Mouse (Mus musculus): ENCODE measurements around the gene Sdhc. TPM values are rescaled to one million over a fixed set of nuclear protein-coding genes. Genes with fewer than 3 reads are reported as not detected.

Gene Sdhc
- total and polyA plus RNA-seq, 2 experiments from 2014 or later, result 754 to 891 TPM

DNA sequence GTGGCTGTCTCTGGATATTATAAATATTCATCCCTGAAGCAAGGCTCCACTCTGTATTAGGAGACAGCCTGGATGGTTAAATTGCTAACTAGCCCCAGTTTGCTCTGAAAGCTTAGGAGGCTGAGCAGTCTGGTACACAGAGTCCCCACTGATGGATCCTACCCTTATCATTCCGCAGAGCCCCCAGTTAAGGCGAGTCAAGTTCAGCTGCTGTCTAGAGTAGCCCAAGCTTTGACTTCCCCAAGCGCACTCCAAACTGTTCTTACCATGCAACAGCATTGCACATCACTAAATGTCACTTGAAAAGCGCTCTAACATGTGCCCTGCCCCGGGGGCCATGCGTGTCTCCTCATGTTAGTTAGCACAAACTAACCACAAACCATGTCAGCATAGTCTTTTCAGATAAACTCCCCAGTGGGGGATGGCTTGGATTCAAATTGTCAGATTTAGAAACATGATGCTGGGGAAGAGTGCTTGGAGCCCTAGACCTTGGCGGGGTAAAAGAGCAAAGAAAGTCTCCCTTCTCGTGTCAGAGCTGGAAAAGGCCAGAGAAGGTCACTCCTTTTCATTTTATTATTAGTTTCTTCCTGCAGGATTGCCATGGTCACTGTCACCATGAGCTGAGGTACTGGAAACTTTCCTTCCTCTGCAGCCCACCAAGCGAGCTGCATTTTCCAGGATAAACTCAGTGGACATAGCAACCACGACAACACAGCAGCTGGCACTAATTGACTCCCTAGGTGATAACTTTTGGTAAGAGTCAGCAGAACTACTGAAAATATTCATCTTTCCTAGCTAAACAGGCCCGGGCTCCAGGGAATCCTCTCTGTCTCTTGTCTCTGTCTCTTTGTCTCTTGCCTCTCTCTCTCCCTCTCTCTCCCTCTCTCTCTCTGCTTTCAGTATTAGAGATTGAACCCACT is 43.8 kb upstream of the Sdhc start:
- H3K4me3 ChIP-seq (ENCODE audit: low read depth, low read length), result peak overlapping the region; percentile 64
- H3K4me2 ChIP-seq (ENCODE audit: low read depth, low read length), result peak overlapping the region; percentile 70
- peak overlapping the region; percentile 5; the same call in 1 of the 2 replicates for H3K9ac ChIP-seq (replicated peaks; ENCODE audit: low read depth, low read length)
- no peaks in the 10 kb centered on the region for H3K36me3 ChIP-seq (replicated peaks; ENCODE audit: control insufficient read depth, insufficient read depth, low read length)
- H3K27me3 ChIP-seq (ENCODE audit: control insufficient read depth, insufficient read depth, low read length), result no peaks in the 10 kb centered on the region
- ATAC-seq (ENCODE audit: insufficient read depth, low read depth) (no peak), DNase-seq (ENCODE audit: low spot score) (no peak)
- H3K4me1 ChIP-seq (ENCODE audit: control insufficient read depth, insufficient read depth), result peaks cover 33% of the 10 kb centered on the region
- H3K9me3 ChIP-seq (replicated peaks; ENCODE audit: control insufficient read depth, low read length), result no peaks in the 10 kb centered on the region
- peak overlapping the region; percentile 47 for H3K27ac ChIP-seq (ENCODE audit: low read depth)
- WGBS, result 44% methylated on average over 11 of the region's 11 CpGs
- TF ChIP-seq CTCF (IDR thresholded peaks at IDR 0.05; ENCODE audit: low read depth) (no peak), EP300 (IDR thresholded peaks at IDR 0.05; ENCODE audit: low read depth) (no peak)

DNA sequence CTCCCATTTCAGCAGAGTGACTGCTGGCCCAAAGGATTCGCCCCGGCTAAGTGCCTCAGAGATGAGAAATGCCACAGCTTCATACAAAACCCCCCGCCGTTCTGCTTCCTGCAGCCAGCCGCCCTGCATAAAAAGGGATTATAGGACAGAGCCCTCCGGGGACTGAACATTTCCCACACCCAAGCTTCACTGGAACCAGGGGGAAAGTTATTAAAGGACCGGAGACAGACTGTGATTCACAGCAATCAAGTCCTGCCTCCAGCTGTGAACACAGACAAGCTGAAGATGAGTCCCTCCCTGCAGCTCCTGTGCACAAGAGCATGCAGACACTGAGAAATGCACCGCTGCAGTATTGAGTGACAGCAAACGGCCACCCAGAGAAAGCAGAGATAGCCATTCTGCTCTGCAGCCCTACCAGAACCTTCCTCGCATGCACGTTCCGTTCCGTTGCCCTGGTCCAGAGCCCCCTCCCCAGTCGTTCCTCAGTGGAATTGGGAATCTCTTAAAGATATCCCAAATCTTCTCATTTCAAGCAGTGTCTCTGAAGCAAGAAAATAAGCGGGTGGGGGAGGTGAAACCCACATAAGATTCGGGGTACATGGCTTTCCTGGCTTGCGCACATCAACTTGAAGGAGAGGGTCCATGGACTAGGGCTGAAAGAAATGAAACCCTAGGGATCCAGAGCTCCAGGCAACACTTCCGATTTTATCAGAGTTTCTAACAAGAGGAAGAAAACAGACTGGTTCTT is 42.9 kb upstream of the Sdhc start:
- Histone ChIP-seq H3K4me3 (ENCODE audit: low read depth, low read length) (peak overlapping the region; percentile 20), H3K27ac (ENCODE audit: low read depth) (peak overlapping the region; percentile 47), H3K9me3 (replicated peaks; ENCODE audit: control insufficient read depth, low read length) (no peaks in the 10 kb centered on the region), H3K4me2 (ENCODE audit: low read depth, low read length) (peak overlapping the region; percentile 70), H3K4me1 (ENCODE audit: control insufficient read depth, insufficient read depth) (peaks cover 40% of the 10 kb centered on the region), H3K9ac (replicated peaks; ENCODE audit: low read depth, low read length) (peak overlapping the region; percentile 53), H3K36me3 (replicated peaks; ENCODE audit: control insufficient read depth, insufficient read depth, low read length) (no peaks in the 10 kb centered on the region), H3K27me3 (ENCODE audit: control insufficient read depth, insufficient read depth, low read length) (no peaks in the 10 kb centered on the region)
- no peak for TF ChIP-seq EP300 (IDR thresholded peaks at IDR 0.05; ENCODE audit: low read depth)
- TF ChIP-seq CTCF (IDR thresholded peaks at IDR 0.05; ENCODE audit: low read depth), result no peak
- DNase-seq (ENCODE audit: low spot score), result no peak
- no peak for ATAC-seq (ENCODE audit: insufficient read depth, low read depth)
- 17% methylated on average over 18 of the region's 18 CpGs for whole genome bisulfite sequencing

DNA sequence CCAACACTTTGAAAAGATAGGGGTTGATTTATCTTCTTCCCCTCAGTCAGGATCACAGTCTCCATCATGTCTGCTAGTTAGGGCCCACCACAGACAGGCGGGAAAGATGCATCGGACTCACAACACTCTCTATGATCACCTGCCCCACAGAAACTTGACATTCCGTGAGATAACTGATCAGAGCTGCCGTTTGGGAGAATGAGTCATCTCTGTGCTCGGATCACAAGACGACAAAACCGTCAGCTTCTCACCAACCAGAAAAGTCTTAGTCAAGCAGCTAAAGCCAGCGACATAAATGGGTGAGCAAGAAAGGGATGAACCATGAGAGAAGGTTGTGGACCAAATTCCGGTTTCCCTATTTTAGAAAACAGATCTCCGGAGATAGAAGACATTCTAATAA is 41.9 kb upstream of the Sdhc start:
- no peaks in the 10 kb centered on the region for H3K36me3 ChIP-seq (replicated peaks; ENCODE audit: control insufficient read depth, insufficient read depth, low read length)
- no peak for TF ChIP-seq EP300 (IDR thresholded peaks at IDR 0.05; ENCODE audit: low read depth)
- no peak for TF ChIP-seq CTCF (IDR thresholded peaks at IDR 0.05; ENCODE audit: low read depth)
- peaks cover 45% of the 10 kb centered on the region for H3K4me1 ChIP-seq (ENCODE audit: control insufficient read depth, insufficient read depth)
- no peak for DNase-seq (ENCODE audit: low spot score)
- no peak overlapping the region for H3K4me3 ChIP-seq (ENCODE audit: low read depth, low read length)
- no peak overlapping the region for H3K9ac ChIP-seq (replicated peaks; ENCODE audit: low read depth, low read length)
- WGBS, result 46% methylated on average over 10 of the region's 10 CpGs
- no peaks in the 10 kb centered on the region for H3K27me3 ChIP-seq (ENCODE audit: control insufficient read depth, insufficient read depth, low read length)
- ATAC-seq (ENCODE audit: insufficient read depth, low read depth), result no peak
- no peak overlapping the region for H3K4me2 ChIP-seq (ENCODE audit: low read depth, low read length)
- no peak overlapping the region for H3K27ac ChIP-seq (ENCODE audit: low read depth)
- H3K9me3 ChIP-seq (replicated peaks; ENCODE audit: control insufficient read depth, low read length), result no peaks in the 10 kb centered on the region

DNA sequence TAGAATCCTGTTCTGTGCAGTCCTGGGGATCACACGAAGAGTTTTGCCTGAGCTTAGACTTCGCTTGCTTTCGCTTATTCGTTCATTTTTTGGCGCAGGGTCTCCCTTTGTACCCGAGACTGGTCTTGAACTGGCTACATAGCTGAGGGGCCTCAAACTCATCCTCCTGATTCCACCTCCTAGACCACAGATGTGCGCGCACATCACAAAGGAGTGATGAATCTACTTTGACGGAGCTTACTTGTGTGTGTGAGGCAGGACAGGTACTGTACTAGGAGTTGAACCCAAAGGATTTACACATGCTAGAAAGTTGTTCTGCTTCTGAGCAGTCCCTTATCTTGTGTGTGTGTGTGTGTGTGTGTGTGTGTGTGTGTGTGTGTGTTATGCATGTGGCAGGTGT is 40.4 kb upstream of the Sdhc start:
- Histone ChIP-seq H3K4me2 (ENCODE audit: low read depth, low read length) (no peak overlapping the region), H3K9ac (replicated peaks; ENCODE audit: low read depth, low read length) (no peak overlapping the region), H3K27me3 (ENCODE audit: control insufficient read depth, insufficient read depth, low read length) (no peaks in the 10 kb centered on the region), H3K4me3 (ENCODE audit: low read depth, low read length) (no peak overlapping the region), H3K4me1 (ENCODE audit: control insufficient read depth, insufficient read depth) (peaks cover 54% of the 10 kb centered on the region), H3K27ac (ENCODE audit: low read depth) (peak overlapping the region; percentile 95), H3K36me3 (replicated peaks; ENCODE audit: control insufficient read depth, insufficient read depth, low read length) (no peaks in the 10 kb centered on the region), H3K9me3 (replicated peaks; ENCODE audit: control insufficient read depth, low read length) (no peaks in the 10 kb centered on the region)
- no peak for TF ChIP-seq EP300 (IDR thresholded peaks at IDR 0.05; ENCODE audit: low read depth)
- TF ChIP-seq CTCF (IDR thresholded peaks at IDR 0.05; ENCODE audit: low read depth), result no peak
- ATAC-seq (ENCODE audit: insufficient read depth, low read depth) (no peak), DNase-seq (ENCODE audit: low spot score) (no peak)
- 93% methylated on average over 9 of the region's 9 CpGs for WGBS

DNA sequence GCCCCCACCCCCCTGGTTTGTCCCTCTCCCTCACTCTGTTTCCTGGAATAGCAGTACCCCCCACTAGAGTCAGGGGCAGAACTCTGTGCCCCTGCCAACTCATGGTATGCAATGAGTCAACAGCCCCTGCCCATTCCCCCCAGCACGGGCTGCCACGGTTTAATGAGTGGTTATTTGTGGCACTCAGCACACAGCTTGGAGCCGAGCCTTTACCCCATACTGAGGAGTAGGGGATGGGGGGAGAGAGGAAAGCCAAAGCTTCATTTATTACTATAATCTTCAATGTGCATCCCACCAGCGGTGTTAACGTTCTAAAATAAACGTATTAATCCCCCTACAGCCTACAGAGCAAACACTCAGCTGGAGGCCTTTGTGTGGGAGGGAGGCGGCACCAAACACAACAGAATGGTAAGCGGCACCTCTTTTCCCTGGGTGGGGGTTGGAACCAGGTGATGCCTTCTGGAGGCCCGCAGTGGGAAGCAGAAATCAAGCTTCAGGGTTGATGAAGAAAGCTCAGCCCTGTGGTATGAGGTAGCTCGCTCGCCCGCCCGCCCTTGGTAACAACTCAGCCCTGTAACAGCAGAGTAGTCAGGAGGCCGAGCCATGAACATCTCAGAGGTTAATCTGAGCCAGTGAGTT is 39.2 kb upstream of the Sdhc start:
- Histone ChIP-seq H3K9me3 (replicated peaks; ENCODE audit: control insufficient read depth, low read length) (no peaks in the 10 kb centered on the region), H3K27me3 (ENCODE audit: control insufficient read depth, insufficient read depth, low read length) (no peaks in the 10 kb centered on the region), H3K36me3 (replicated peaks; ENCODE audit: control insufficient read depth, insufficient read depth, low read length) (no peaks in the 10 kb centered on the region), H3K9ac (replicated peaks; ENCODE audit: low read depth, low read length) (peak overlapping the region; percentile 22), H3K4me2 (ENCODE audit: low read depth, low read length) (peak overlapping the region; percentile 43), H3K4me3 (ENCODE audit: low read depth, low read length) (no peak overlapping the region), H3K27ac (ENCODE audit: low read depth) (peak overlapping the region; percentile 95), H3K4me1 (ENCODE audit: control insufficient read depth, insufficient read depth) (peaks cover 64% of the 10 kb centered on the region)
- ATAC-seq (ENCODE audit: insufficient read depth, low read depth) (peak; percentile 86), DNase-seq (ENCODE audit: low spot score) (no peak)
- 43% methylated on average over 14 of the region's 14 CpGs for WGBS
- no peak for TF ChIP-seq CTCF (IDR thresholded peaks at IDR 0.05; ENCODE audit: low read depth)
- no peak; the same call in 1 of the 2 replicates for TF ChIP-seq EP300 (IDR thresholded peaks at IDR 0.05; ENCODE audit: low read depth)

All from heart, postnatal 0 days (tissue).